Mouse (Mus musculus): Measurements from ENCODE around the gene Cacna2d3.

Cacna2d3 gene

DNA sequence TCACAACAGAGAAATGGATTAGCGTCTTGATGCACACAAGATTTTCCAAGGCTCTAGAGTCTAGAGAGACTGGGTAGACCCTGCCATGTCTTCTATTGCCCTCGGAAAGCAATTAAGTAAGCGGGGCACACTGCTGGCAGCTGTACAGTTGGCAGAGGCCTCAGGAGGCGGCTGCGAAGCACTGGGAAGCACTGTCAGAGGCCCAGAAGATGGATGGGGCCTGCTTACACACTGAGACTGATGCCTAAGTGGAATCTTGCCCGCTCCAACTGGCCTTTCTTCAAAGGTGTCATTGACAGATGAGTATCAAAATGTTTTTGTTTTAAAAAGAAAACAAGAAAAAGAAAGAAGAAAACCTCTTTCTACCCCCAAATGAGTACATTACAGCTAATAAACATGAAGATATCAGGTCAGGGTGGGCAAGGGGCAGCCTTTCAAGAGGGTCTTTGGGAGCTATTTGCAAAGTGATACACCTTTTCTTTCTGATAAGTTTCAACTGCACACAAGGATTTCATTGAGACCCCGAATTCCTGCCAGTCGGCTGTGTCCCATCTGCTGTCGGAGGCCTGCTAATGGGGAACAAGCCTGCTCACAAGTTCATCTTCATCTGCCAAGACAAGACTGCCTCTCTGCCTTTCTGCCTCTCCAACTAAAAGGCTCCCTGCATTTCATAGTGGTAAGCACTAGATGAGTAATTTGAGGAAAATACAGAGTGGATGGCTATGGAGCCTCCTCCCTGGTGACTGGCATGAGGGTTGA is 680.9 kb downstream of the Cacna2d3 start:
- 76% methylated on average over 9 of the region's 9 CpGs for WGBS

DNA sequence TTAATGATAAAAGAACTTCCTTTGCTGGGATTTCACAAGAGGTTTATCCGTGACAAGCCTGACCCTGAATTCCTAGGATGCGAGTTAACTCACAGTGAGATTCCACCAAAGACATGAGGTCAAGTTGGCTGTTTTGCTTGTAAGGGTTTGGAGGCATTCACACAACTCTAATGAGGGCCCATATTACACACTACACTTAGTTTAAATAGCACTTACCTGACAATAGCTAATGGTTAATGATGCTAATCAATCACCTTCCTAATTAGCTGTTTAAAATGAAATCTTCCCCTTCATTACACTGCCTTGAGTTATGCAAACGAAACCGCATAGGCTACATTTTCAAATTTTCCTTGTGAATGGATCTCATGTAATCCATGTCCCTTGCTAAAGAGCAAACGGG is 683.4 kb downstream of the Cacna2d3 start:
- 89% methylated on average over 5 of the region's 5 CpGs for WGBS

DNA sequence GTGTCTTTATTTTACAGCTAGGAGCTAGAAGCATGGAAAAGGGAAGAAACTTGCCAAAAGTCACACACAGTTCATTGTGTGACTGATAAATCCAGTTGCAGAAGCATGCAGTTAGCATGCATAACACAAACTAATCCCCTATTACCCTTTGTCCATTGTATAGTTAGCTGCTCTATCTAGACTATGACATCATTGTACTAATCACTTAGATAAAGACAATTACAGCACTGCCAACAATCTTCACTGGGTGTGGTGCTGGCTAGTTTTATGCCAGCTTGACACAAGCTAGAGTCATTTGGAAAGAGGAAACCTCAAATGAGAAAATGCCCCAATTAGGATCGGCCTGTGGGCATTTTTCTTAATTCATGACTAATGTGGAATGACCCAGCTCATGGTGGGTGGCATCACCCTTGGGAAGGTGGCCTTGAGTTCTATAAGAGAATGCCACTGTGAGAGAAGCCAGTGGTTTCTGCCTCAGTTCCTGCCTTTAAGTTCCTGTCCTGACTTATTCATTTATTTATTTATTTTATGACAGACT is 689.7 kb downstream of the Cacna2d3 start:
- WGBS = 70% methylated on average over 1 of the region's 1 CpGs

DNA sequence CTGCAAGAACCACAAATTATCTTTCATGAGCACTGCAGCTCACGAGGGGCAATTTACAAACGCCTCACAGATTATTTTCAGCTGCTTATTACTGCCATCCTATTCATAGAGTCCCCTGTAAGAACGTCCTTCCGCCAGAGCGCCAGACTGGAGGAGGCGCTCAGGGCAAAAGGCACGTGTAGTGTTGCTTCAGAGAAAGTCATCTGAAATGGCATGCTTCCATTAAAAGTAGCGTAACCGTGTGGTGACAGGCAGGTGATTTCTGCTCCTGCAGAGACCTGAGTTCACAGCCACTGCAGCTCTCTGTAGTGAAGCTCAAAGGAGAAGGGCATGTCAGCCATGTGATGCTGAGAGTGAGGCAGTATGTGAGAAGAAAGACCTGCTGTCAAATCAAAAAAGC is 691.1 kb downstream of the Cacna2d3 start:
- WGBS = 60% methylated on average over 9 of the region's 9 CpGs

DNA sequence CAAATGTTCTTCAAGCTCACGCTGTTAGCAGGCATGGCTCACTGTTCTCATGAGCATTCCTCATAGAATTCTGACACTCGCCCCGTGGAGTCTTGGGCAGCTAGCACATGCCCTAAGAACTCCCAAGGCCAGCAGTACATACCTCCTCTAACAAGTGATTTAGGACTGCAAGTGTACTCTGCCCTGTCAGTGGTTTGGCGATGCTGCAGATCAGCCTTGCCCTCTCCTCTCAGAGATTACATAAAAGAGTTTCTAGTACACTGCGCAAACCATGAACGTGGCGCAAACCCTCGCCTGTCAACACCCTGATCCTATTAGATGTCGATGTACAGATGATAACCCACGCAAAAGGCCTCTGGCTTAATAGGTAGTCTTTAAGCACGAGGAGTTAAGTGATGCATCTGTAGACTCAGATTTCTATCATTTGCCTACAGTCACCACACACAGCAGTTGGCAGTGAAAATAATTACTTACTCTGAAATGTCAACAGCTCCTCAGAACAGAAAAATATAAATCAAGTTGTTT is 691.7 kb downstream of the Cacna2d3 start:
- 76% methylated on average over 11 of the region's 11 CpGs for WGBS

DNA sequence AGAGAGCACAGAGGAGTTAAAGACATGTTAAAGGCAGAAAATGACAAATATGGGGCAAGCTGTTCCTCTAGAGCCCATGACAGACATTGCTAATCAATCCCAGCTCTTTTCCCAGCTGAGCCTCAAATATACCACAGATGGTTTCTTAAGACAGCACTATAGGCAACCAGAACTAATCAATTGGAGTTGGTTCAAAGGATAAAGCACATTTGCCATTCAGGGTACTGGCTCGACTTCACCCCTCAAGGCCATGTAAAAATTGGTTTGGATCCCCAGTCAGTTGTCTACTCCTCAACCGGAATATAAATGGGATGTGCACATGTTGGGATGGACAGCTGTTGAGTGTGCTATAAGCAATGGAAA is 692.6 kb downstream of the Cacna2d3 start:
- WGBS = 71% methylated on average over 2 of the region's 2 CpGs

DNA sequence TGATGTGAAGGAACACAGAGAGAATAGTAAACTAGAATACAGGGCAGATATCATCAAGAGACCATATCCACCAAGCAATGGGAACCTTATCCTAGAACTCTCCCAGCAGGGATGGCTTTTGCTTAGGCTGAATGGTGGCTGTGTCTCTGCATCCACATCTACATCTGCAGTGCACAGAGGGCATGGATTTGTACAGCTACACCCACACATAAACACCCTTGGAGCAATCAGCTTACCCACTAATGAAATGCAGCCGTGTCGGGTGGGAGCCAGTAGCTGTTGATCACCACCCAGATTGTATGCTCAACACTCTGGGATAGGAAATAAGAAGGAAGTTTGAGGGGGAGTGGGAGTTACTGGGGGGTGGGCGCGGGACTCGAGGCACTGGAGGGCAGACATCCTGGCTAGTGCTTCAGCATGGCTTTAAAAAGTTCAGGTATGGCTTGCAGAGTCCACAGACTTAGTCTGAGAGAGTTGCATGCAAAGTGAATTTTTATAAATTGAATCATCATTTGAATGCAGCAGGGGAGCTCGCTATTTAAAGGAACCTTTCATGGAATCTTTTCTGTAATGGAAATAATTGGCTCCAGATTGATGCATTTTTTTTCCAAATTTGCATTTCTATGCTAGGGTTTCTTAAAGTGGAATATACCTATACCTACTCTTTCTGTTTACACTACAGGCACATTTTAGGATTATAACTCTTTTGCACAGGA is 693.1 kb downstream of the Cacna2d3 start:
- WGBS = 39% methylated on average over 6 of the region's 6 CpGs

DNA sequence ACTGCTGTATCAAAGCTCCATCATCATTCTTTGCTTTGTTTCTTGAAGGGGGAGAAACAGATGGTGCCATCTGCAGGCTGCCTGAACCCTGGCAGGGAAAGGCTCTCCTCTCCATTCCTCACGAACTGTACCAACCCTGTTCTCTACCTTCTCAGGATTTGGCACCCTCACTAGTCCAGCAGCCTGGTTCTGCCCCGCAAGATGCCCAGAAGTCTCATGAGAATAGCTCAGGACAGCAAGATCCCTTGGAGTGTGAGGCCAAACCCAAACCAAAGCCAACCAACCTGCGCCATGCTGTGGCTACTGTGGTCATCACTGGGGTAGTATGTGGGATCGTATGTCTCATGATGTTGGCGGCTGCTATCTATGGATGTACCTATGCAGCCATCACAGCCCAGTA is 694.4 kb downstream of the Cacna2d3 start:
- whole genome bisulfite sequencing = 76% methylated on average over 5 of the region's 5 CpGs

DNA sequence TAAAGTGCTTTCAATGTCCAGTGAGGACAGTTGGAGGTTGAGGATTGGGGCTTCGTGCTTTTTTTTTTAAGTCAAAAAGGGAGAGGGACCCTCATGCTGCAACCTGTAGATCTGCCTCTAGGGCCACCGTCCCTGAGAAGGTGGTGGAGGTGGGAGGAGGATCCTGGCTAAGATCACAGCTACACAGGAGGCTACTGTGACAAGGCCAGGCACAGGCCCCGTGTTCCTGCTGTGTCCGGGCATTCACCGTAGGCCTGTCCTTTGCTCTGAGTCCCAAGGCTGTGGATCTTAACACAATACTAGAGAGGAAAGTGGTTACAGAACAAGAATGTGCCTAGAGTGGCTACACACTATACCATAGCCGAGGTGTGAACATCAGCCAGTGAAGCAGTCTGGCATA is 696.3 kb downstream of the Cacna2d3 start:
- WGBS = 85% methylated on average over 6 of the region's 6 CpGs

DNA sequence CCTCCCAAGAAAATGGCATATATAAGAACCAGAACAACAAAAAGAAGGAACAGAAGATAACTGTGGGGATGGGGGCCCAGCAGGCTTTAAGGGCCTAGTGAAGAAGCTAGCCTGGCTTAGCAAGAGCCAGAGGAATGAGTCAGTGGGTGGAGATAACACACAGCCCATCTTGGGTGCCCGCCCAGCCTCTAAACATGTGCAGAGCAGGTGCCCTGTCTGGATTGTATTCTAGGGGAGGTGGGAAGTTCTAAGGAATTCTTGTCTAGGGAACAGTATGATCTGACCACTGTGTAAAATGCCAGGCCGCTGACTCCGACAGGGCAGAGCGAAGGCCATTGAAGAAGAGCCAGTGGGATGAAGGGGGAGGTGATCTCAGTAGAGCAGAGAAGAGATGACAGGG is 698.4 kb downstream of the Cacna2d3 start:
- 96% methylated on average over 4 of the region's 4 CpGs for whole genome bisulfite sequencing

DNA sequence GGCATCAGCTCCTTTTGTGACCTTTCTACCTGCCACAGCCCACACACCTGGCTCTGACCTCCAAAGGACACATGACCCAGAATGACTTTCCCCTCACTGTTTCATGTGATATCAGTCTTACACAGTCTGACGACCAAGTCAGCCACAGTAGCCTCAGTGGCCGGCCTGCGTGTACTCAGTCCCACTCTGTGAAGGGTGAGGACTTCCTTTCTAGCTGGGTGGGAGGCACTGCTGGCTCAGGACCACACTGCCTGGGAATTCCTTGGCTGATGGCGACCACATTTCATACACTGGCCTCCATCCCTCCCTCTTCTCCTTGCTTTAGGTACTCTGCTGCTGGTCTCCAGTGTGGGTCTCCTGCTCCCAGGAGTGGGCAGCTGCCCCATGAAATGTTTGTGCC is 700.4 kb downstream of the Cacna2d3 start:
- WGBS = 79% methylated on average over 4 of the region's 4 CpGs

DNA sequence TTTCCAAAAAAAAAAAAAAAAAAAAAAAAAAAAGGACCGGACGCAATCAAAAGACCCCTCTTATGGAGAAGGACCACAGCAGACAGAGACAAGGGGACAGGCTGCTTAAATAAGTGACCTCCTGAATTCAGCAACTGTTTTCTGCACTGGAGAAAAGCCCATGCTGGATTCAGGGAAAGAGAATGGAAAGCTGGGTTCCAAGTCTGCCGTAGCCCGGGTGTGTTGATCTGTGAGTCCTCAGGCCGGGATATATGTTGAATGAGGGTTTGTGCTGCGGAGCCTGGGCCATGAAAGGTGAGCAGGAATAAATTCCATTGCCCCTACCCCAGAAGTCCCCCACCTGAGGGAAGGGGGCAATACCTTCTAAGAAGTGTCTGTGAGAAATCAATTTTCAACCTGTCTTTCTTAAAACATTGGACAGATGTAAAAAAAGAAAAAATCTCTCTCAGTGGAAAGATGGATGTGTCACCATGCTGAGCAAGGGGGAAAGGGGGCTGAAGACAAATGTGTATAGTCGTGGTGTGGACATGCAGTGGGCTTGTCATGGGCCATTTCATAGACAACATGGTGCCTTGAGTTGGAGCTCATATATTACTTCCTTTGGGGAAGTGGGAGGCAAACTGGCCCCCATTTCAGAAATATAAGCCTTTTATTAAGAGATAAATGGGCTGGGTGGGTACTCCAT is 703.2 kb downstream of the Cacna2d3 start:
- 60% methylated on average over 7 of the region's 7 CpGs for WGBS

DNA sequence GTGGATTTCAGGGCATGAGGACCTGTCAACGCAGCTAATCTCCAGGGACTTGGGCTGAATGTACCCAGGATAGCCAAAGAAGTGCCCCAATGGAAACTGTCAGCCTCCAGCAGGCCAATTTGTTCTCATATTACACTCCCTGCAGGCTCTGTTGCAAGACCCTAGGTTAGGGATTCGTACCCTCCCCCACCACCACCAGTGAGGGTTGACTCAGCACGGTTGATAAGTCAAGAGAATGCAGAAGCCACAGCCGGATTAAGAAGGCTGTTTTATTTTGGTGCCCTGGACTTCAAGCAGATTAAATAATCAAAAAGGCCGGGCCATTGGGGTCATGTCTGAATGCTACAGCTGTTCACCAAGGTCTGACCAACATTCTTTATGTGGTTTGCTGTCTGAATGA is 703.8 kb downstream of the Cacna2d3 start, which contains the start of gene Lrtm1:
Gene Lrtm1 (plus strand): TSS at position 326 of the 400 bp plus-strand sequence.
- WGBS = 55% methylated on average over 5 of the region's 5 CpGs

DNA sequence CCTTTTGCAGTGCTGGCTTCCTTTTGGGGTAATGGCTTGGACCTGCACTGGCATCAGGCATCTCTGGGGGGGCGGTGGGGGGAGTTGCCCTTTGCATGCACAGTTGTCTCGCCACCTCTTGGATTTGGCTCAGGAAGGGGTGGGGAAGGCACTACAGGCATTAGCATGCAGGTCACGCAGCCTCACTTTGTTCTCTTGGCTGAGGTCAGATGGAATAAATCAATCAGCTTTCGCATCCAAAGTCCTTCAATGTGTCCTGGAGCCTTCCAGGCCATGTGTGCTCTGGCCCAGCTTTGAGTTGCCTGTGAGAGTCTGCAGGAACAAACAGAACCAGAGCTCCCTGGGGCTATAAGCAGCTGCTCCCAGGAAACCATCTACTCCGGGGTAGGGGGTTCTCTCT is 705.8 kb downstream of the Cacna2d3 start:
- 63% methylated on average over 5 of the region's 5 CpGs for WGBS

DNA sequence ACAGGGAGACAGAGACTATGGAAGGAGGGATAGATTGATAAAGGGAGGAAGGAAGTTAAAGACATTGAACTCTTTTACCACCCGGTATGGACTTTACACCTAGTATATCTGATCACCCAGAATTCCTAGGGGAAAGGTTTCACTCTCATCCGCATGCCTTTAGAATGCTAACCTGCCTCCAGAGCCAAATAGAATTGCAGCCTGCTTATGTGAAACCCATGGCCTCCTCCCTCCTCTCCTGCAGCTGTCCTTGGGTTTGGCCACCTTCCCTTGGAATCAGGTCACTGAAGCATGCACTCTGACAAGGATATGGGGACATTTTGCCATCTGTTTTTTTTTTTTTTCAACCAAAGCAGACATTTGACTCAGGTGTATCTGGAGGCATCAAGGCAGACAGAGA is 707.0 kb downstream of the Cacna2d3 start:
- WGBS = 87% methylated on average over 2 of the region's 2 CpGs

DNA sequence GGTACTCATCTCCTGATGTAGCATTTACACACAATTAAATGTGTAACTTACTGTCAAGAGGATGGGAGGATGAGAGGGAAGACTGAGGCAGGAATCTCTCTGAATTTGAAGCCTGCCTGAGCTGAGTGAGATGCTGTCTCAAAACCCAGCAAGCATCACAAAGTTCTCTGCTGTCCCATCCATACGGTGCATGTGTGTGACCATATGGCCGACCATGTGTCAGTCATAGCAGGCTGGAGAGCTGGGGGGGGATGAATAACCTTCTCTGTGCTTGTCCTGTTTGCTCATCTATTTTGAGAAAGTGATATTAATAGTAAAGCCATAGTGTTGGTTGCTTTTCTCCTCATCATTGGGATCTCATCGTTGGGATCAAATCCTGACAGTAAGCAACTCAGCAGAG is 708.5 kb downstream of the Cacna2d3 start:
- 65% methylated on average over 3 of the region's 3 CpGs for WGBS

DNA sequence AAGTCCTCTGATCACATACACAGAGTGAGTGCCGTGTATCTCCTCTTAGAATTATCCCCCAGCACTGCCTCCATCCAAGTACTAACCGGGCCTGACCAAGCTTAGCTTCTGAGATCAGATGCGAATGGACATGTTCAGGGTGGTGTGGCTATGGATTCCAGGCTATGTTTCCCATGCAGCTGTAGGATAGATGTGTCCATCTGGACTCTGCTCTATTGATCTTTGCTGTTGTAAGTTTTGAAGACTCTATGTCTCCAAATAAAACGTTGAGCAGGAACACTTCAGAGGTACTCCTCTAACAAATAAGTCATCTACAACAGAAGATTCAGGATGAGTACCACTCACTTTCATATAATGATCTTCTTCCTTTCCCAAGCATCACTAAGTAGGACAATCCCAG is 712.0 kb downstream of the Cacna2d3 start:
- WGBS = 91% methylated on average over 4 of the region's 4 CpGs

DNA sequence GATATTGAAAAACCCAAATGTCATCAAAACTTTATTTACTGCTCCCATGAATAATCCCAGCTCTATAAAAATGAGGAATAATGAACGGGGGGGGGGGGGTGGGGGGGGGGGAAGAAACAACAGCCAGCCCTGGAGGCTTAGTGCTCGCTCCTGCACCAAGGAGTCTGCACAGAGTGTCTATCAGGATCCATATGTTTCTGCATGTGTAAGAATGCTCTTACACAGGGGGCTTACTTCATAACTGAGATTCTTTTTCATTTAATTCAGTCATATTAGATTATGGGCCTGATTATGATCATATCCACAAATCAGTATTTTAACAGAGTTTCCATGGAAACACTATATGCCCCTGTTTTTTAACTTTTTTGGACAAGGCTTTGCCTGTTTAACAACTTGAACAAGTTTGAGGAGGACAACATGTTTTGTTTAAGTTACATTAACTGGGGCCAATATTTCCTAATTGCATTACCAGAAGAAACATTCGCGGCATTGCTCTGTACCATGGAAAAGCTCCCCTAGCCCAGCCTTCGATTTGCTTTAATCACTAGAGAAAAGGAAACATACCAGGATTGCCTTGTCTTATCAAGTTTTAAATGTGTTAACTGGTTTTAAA is 716.3 kb downstream of the Cacna2d3 start:
- WGBS = 86% methylated on average over 5 of the region's 5 CpGs

DNA sequence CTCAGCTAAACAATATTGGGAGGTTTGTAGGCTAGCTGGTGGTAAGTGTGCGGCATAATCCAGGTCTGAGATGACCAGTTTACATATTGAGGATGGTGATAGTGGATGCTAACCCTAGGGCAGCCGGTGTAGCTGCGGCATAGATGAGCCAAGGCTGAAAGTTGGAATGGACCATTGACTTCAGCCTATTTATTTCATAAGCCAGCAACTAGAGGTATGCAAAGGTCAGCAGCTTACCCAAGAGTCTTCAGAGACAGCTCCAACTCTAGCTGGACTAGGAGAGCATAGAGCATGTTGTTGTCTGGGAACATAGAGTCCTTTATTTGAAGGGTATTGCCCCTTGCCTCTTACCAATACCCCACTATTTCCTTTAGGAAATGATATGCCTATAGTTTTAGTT is 725.1 kb downstream of the Cacna2d3 start:
- 98% methylated on average over 3 of the region's 3 CpGs for WGBS

DNA sequence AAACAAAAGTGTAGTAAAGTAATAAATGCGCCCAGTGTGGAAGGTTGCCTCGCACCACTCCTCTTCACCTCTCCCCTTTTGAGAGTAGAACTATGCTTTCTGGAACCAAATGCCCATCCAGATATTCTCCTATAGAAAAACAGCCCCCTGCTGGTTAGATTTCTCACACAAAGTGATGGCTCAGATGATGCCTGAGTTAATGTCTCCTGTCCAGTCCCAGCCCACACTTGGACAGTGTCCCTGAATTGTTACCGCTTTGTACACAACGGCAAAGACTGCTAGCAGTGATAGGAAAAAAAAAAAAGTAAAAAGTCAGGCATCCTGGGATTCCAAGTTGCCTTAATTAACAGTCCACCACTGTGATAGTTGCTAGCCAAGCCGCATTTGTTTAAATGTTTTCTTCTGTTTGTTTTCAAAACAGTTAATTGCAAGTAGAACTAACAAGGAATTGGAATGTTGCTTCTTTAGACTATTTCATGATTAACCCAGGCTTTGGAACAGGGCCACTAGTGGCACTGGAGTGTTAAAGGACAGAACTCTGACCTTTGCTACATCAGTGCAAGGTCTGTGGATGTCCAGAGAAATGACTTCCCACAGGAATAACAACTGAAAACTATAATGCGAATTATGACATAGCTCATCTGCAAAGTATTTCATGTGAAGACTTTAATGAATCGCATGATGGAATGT is 733.3 kb downstream of the Cacna2d3 start:
- 76% methylated on average over 7 of the region's 7 CpGs for WGBS

DNA sequence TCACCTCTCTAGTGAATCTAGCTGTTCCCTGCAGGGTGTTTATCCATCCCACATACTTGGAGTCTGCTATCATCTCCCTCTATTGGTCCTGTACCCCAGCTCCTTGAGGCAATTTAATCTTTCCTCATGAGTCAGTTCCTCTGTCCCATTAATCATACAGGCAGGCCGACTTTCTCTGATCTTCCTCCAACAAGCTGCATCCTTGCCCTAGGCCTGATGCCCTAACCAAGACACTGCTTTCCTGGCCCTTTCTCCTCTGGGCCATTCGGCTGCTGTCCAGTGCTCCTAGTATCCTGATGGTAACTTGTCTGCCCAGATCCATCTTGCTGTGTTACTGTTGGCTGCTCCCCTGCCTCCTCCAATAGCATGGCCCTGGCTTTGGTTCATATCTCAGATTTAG is 737.4 kb downstream of the Cacna2d3 start:
- WGBS = 91% methylated on average over 2 of the region's 2 CpGs

Measured in cerebral cortex, adult 2 months (tissue).